Mouse (Mus musculus): Measurements from ENCODE around the gene Scarf1. TPM values are rescaled to one million over a fixed set of nuclear protein-coding genes. Genes with fewer than 3 reads are reported as not detected.
A peak's percentile ranks its signal among the peaks of the same experiment; 100 is the strongest.

The Scarf1 gene
- polyA plus RNA-seq, 1 experiment from 2014 or later: 6.6 TPM

GRCm38 (mm10) chr11:75560530-75561409 is 47.4 kb downstream of the Scarf1 start:
- H3K36me3 ChIP-seq: no peaks in the 10 kb centered on the region
- H3K4me3 ChIP-seq: no peak overlapping the region
- H3K27me3 ChIP-seq: no peaks in the 10 kb centered on the region
- peaks cover 7% of the 10 kb centered on the region; the same call in 1 of the 2 replicates for H3K9me3 ChIP-seq
- no peak overlapping the region for H3K4me2 ChIP-seq (replicated peaks)
- no peak for ATAC-seq (ENCODE audit: low FRiP score, low read depth)
- H3K4me1 ChIP-seq: 0 out of 2 replicates have a peak, but pooled peaks cover 5% of the 10 kb centered on the region
- WGBS: 68% methylated on average over 14 of the region's 14 CpGs
- H3K9ac ChIP-seq: no peak overlapping the region
- no peak overlapping the region for H3K27ac ChIP-seq

- H3K27ac ChIP-seq: no peak overlapping the region
- H3K9me3 ChIP-seq: peaks cover 7% of the 10 kb centered on the region; the same call in 1 of the 2 replicates
- H3K9ac ChIP-seq: no peak overlapping the region
- H3K27me3 ChIP-seq: no peaks in the 10 kb centered on the region
- 78% methylated on average over 5 of the region's 5 CpGs for WGBS
- no peak overlapping the region for H3K4me2 ChIP-seq (replicated peaks)
- H3K4me3 ChIP-seq: no peak overlapping the region
- 0 out of 2 replicates have a peak, but pooled peaks cover 5% of the 10 kb centered on the region for H3K4me1 ChIP-seq
- no peaks in the 10 kb centered on the region for H3K36me3 ChIP-seq
- no peak for ATAC-seq (ENCODE audit: low FRiP score, low read depth)
Observed at GRCm38 (mm10) chr11:75561410-75561791, 48.1 kb downstream of the Scarf1 start.

- no peak for ATAC-seq (ENCODE audit: low FRiP score, low read depth)
- H3K9ac ChIP-seq: no peak overlapping the region
Observed at GRCm38 (mm10) chr11:75562840-75563239, 49.5 kb downstream of the Scarf1 start.

GRCm38 (mm10) chr11:75563851-75564548 is 50.7 kb downstream of the Scarf1 start:
- Histone ChIP-seq H3K4me1 (0 out of 2 replicates have a peak, but pooled peaks cover 5% of the 10 kb centered on the region), H3K4me2 (replicated peaks) (no peak overlapping the region), H3K36me3 (no peaks in the 10 kb centered on the region), H3K9me3 (no peaks in the 10 kb centered on the region), H3K4me3 (no peak overlapping the region), H3K9ac (no peak overlapping the region), H3K27me3 (no peaks in the 10 kb centered on the region), H3K27ac (no peak overlapping the region)
- WGBS: 75% methylated on average over 18 of the region's 18 CpGs
- ATAC-seq (ENCODE audit: low FRiP score, low read depth): no peak

More at GRCm38 (mm10) chr11:75562840-75563239, 49.5 kb downstream of the Scarf1 start:
- Histone ChIP-seq H3K36me3 (no peaks in the 10 kb centered on the region), H3K27ac (no peak overlapping the region), H3K4me1 (0 out of 2 replicates have a peak, but pooled peaks cover 5% of the 10 kb centered on the region), H3K4me2 (replicated peaks) (no peak overlapping the region), H3K27me3 (no peaks in the 10 kb centered on the region), H3K4me3 (no peak overlapping the region), H3K9me3 (peaks cover 7% of the 10 kb centered on the region; the same call in 1 of the 2 replicates)
- 86% methylated on average over 8 of the region's 8 CpGs for WGBS

GRCm38 (mm10) chr11:75565849-75566248 is 52.5 kb downstream of the Scarf1 start:
- no peak for ATAC-seq (ENCODE audit: low FRiP score, low read depth)
- Histone ChIP-seq H3K36me3 (no peaks in the 10 kb centered on the region), H3K9me3 (no peaks in the 10 kb centered on the region), H3K4me3 (no peak overlapping the region), H3K9ac (no peak overlapping the region; the same call in 1 of the 2 replicates), H3K4me1 (0 out of 2 replicates have a peak, but pooled peaks cover 3% of the 10 kb centered on the region), H3K27ac (no peak overlapping the region), H3K27me3 (no peaks in the 10 kb centered on the region), H3K4me2 (replicated peaks) (no peak overlapping the region)
- 62% methylated on average over 2 of the region's 2 CpGs for WGBS

GRCm38 (mm10) chr11:75566276-75567196 is 53.2 kb downstream of the Scarf1 start:
- Histone ChIP-seq H3K36me3 (no peaks in the 10 kb centered on the region), H3K27me3 (no peaks in the 10 kb centered on the region), H3K9ac (no peak overlapping the region), H3K27ac (no peak overlapping the region), H3K4me2 (replicated peaks) (no peak overlapping the region), H3K4me3 (no peak overlapping the region), H3K9me3 (no peaks in the 10 kb centered on the region), H3K4me1 (no peaks in the 10 kb centered on the region)
- ATAC-seq (ENCODE audit: low FRiP score, low read depth): no peak
- WGBS: 77% methylated on average over 13 of the region's 13 CpGs

- no peaks in the 10 kb centered on the region for H3K27me3 ChIP-seq
- no peak overlapping the region for H3K27ac ChIP-seq
- peaks cover 7% of the 10 kb centered on the region for H3K4me1 ChIP-seq
- H3K4me3 ChIP-seq: no peak overlapping the region
- ATAC-seq (ENCODE audit: low FRiP score, low read depth): no peak
- no peak overlapping the region for H3K9ac ChIP-seq
- H3K36me3 ChIP-seq: no peaks in the 10 kb centered on the region
- 62% methylated on average over 9 of the region's 9 CpGs for WGBS
- H3K4me2 ChIP-seq (replicated peaks): no peak overlapping the region
- H3K9me3 ChIP-seq: no peaks in the 10 kb centered on the region
Observed at GRCm38 (mm10) chr11:75567346-75568114, 54.2 kb downstream of the Scarf1 start.

GRCm38 (mm10) chr11:75568115-75568511 is 54.8 kb downstream of the Scarf1 start:
- peaks cover 13% of the 10 kb centered on the region for H3K4me1 ChIP-seq
- 85% methylated on average over 6 of the region's 6 CpGs for WGBS
- H3K9me3 ChIP-seq: no peaks in the 10 kb centered on the region
- H3K4me3 ChIP-seq: no peak overlapping the region
- no peak overlapping the region for H3K27ac ChIP-seq
- H3K4me2 ChIP-seq (replicated peaks): no peak overlapping the region
- ATAC-seq (ENCODE audit: low FRiP score, low read depth): no peak
- no peaks in the 10 kb centered on the region for H3K36me3 ChIP-seq
- H3K9ac ChIP-seq: 0 out of 2 replicates have a peak overlapping the region, but pooled peaks have one; percentile 1
- no peaks in the 10 kb centered on the region for H3K27me3 ChIP-seq

- no peaks in the 10 kb centered on the region for H3K9me3 ChIP-seq
Observed at GRCm38 (mm10) chr11:75568962-75569361, 55.6 kb downstream of the Scarf1 start.

GRCm38 (mm10) chr11:75570375-75571125 is 57.2 kb downstream of the Scarf1 start:
- H3K27me3 ChIP-seq: no peaks in the 10 kb centered on the region
- H3K27ac ChIP-seq: no peak overlapping the region
- WGBS: 89% methylated on average over 17 of the region's 17 CpGs
- H3K4me1 ChIP-seq: peaks cover 14% of the 10 kb centered on the region
- no peak for ATAC-seq (ENCODE audit: low FRiP score, low read depth)
- no peak overlapping the region for H3K4me2 ChIP-seq (replicated peaks)
- no peaks in the 10 kb centered on the region for H3K9me3 ChIP-seq
- H3K9ac ChIP-seq: no peak overlapping the region; the same call in 1 of the 2 replicates
- H3K36me3 ChIP-seq: no peaks in the 10 kb centered on the region
- no peak overlapping the region for H3K4me3 ChIP-seq

More at GRCm38 (mm10) chr11:75568962-75569361, 55.6 kb downstream of the Scarf1 start:
- H3K4me1 ChIP-seq: peaks cover 14% of the 10 kb centered on the region
- no peak for ATAC-seq (ENCODE audit: low FRiP score, low read depth)
- 88% methylated on average over 12 of the region's 12 CpGs for WGBS
- no peak overlapping the region for H3K9ac ChIP-seq
- H3K4me3 ChIP-seq: no peak overlapping the region
- no peaks in the 10 kb centered on the region for H3K36me3 ChIP-seq
- no peaks in the 10 kb centered on the region for H3K27me3 ChIP-seq
- no peak overlapping the region for H3K27ac ChIP-seq
- H3K4me2 ChIP-seq (replicated peaks): no peak overlapping the region

Data from limb, embryonic 13.5 days (tissue).